Mouse (Mus musculus) adrenal gland, postnatal 10 days (tissue): ENCODE data around the gene Gm14403. TPM values are rescaled to one million over a fixed set of nuclear protein-coding genes. Genes with fewer than 3 reads are reported as not detected.
"Not testable (repeated sequence)": the region's sequence is repeated elsewhere in the genome, so short reads cannot be mapped to it uniquely, and the experiment has no call there.

Experiments
- DNase-seq: peaks from one replicate; pipeline ENCODE4 v3.0.0; 2021; ENCODE audit warnings: mixed read lengths
- long read RNA-seq, 2 experiments: library from polyadenylated mRNA; stranded (forward); transcript quantifications; one replicate each; pipeline ENCODE4 v2.0.0; 2021
- total RNA-seq, 2 experiments: library from RNA; stranded (reverse); gene quantifications; 2 replicates each; pipeline ENCODE4 v1.2.3; 2021

Gm14403 gene
- total RNA-seq, result 10 to 100 TPM; 40.5 to 48.3 TPM
- long read RNA-seq, experiment 1, partial matches to known transcripts, result 5 of 15 reads
- long read RNA-seq, experiment 1, other reads (novel, unspliced or antisense), result 9 of 15 reads
- long read RNA-seq, experiment 2, partial matches to known transcripts, result 6 of 18 reads
- long read RNA-seq, experiment 2, other reads (novel, unspliced or antisense), result 10 of 18 reads

GRCm38 (mm10) chr2:177498067-177498466 lies at the start of gene Gm14403:
Gene Gm14403 (plus strand): TSS chr2:177498215.
- peak; percentile 54 for DNase-seq

GRCm38 (mm10) chr2:177464676-177465075 lies 33.3 kb upstream of the Gm14403 start, which contains the start of gene Zfp970:
Gene Zfp970 (plus strand): TSS chr2:177464733.
- DNase-seq, result peak; percentile 42

GRCm38 (mm10) chr2:177468222-177468621 lies 29.8 kb upstream of the Gm14403 start:
- DNase-seq, result not testable (repeated sequence)

GRCm38 (mm10) chr2:177472261-177472660 lies 25.8 kb upstream of the Gm14403 start:
- not testable (repeated sequence) for DNase-seq

- DNase-seq, result not testable (repeated sequence)
Observed at GRCm38 (mm10) chr2:177481971-177482370, 16.0 kb upstream of the Gm14403 start.

- DNase-seq, result not testable (repeated sequence)
Observed at GRCm38 (mm10) chr2:177483238-177483948, 14.6 kb upstream of the Gm14403 start.

GRCm38 (mm10) chr2:177499182-177499581 lies 1.2 kb downstream of the Gm14403 start:
- not testable (repeated sequence) for DNase-seq

GRCm38 (mm10) chr2:177505211-177505719 lies 7.2 kb downstream of the Gm14403 start:
- not testable (repeated sequence) for DNase-seq

- not testable (repeated sequence) for DNase-seq
Observed at GRCm38 (mm10) chr2:177511381-177511780, 13.4 kb downstream of the Gm14403 start.

GRCm38 (mm10) chr2:177511972-177512371 lies 14.0 kb downstream of the Gm14403 start:
- not testable (repeated sequence) for DNase-seq

GRCm38 (mm10) chr2:177513991-177514479 lies 16.0 kb downstream of the Gm14403 start:
- DNase-seq, result not testable (repeated sequence)

- DNase-seq, result not testable (repeated sequence)
Observed at GRCm38 (mm10) chr2:177517746-177518145, 19.7 kb downstream of the Gm14403 start.

- DNase-seq, result not testable (repeated sequence)
Observed at GRCm38 (mm10) chr2:177518354-177518753, 20.3 kb downstream of the Gm14403 start.

- not testable (repeated sequence) for DNase-seq
Observed at GRCm38 (mm10) chr2:177518960-177519359, 20.9 kb downstream of the Gm14403 start.

GRCm38 (mm10) chr2:177520035-177520434 lies 22.0 kb downstream of the Gm14403 start:
- DNase-seq, result no peak

- DNase-seq, result no peak
Observed at GRCm38 (mm10) chr2:177523061-177523460, 25.0 kb downstream of the Gm14403 start.

GRCm38 (mm10) chr2:177523674-177524073 lies 25.7 kb downstream of the Gm14403 start:
- DNase-seq, result not testable (repeated sequence)

- not testable (repeated sequence) for DNase-seq
Observed at GRCm38 (mm10) chr2:177524171-177524570, 26.2 kb downstream of the Gm14403 start.

- no peak for DNase-seq
Observed at GRCm38 (mm10) chr2:177535876-177536275, 37.9 kb downstream of the Gm14403 start.

GRCm38 (mm10) chr2:177537141-177537540 lies 39.1 kb downstream of the Gm14403 start:
- DNase-seq, result not testable (repeated sequence)

- not testable (repeated sequence) for DNase-seq
Observed at GRCm38 (mm10) chr2:177537717-177538116, 39.7 kb downstream of the Gm14403 start.

- not testable (repeated sequence) for DNase-seq
Observed at GRCm38 (mm10) chr2:177555261-177555660, 57.2 kb downstream of the Gm14403 start.
